Mouse (Mus musculus): ENCODE data around the gene Cfap43.

- TF ChIP-seq MAX (IDR thresholded peaks at IDR 0.05; ENCODE audit: low read depth) (no peak), REST (IDR thresholded peaks at IDR 0.05; ENCODE audit: insufficient read depth, insufficient read length) (no peak)
Observed at GRCm38 (mm10) chr19:47777847-47778246, 141.2 kb downstream of the Cfap43 start.
